ENCODE assay signal across 20 mouse cellular contexts in the genomic region with DNA sequence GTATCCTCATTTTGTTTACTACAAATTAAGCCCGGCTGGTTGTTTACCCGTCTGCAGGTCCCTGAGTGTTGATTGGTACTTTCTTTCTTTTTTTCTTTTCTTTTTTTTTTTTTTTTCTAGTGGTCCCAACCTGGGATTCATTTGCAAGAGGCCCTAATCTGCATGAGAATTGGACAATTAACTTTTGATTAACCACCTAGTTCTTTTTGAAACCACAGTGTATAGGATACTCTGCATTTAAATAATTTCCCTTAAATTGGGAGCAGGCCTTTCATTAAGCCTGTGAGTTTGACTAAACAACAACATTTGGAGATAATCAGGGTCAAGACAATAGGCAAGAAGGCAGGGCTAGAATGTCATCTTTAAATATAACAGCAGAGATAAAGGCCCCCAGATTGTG.
A peak's percentile ranks its signal among the peaks of the same experiment; 100 is the strongest.
DNase-seq lines count a peak whose midpoint lies in the region; ATAC-seq and TF ChIP-seq lines count a peak whose summit lies in the region.
"Had no signal": no experiment of that assay in that cellular context is flagged by ENCODE, and none has a peak within 500 bp of the region (broad histone marks: within the 10 kb centered on the region; RNA-seq: fewer than 3 reads in every experiment).

No protein-coding gene starts in this region.

- DNase-seq in forebrain, embryonic 14.5 days (ENCODE audit: low spot score): peak; percentile 13
- DNase-seq in hindbrain, embryonic 11.5 days (ENCODE audit: low spot score): no peak
- no peak for DNase-seq in midbrain, postnatal 0 days (ENCODE audit: low spot score)
- DNase-seq: adrenal gland, adult 8-10 months; B cell, adult 2 months; cerebellum, adult 11-12 months; cerebellum, adult 2 months; cerebellum, adult 9-10 months; cerebellum, postnatal 10 days; cerebellum, postnatal 25 days; forebrain, postnatal 0 days had no signal

- H3K9me3 ChIP-seq in forebrain, embryonic 14.5 days (replicated peaks; ENCODE audit: control insufficient read depth, low read length): no peaks in the 10 kb centered on the region
- no peaks in the 10 kb centered on the region for H3K9me3 ChIP-seq in forebrain, embryonic 12.5 days
- H3K9me3 ChIP-seq in hindbrain, embryonic 13.5 days: no peaks in the 10 kb centered on the region
- H3K9me3 ChIP-seq in hindbrain, embryonic 11.5 days (ENCODE audit: control insufficient read depth, low read length): no peaks in the 10 kb centered on the region
- no peaks in the 10 kb centered on the region for H3K9me3 ChIP-seq in midbrain, embryonic 13.5 days
- no peaks in the 10 kb centered on the region for H3K9me3 ChIP-seq in midbrain, postnatal 0 days (ENCODE audit: low read length)
- H3K9me3 ChIP-seq: embryonic facial prominence, embryonic 10.5 days; embryonic facial prominence, embryonic 12.5 days; forebrain, embryonic 15.5 days had no signal

- 11% methylated on average over 2 of the region's 2 CpGs for WGBS in forebrain, embryonic 14.5 days
- 5% methylated on average over 2 of the region's 2 CpGs for WGBS in forebrain, embryonic 12.5 days
- WGBS in hindbrain, embryonic 13.5 days: 31% methylated on average over 2 of the region's 2 CpGs
- WGBS in hindbrain, embryonic 11.5 days: 34% methylated on average over 2 of the region's 2 CpGs
- WGBS in midbrain, embryonic 13.5 days: 41% methylated on average over 2 of the region's 2 CpGs
- WGBS in midbrain, postnatal 0 days: 67% methylated on average over 2 of the region's 2 CpGs

- H3K36me3 ChIP-seq in forebrain, embryonic 14.5 days (ENCODE audit: control insufficient read depth, insufficient read depth, low read length): no peaks in the 10 kb centered on the region
- no peaks in the 10 kb centered on the region for H3K36me3 ChIP-seq in forebrain, embryonic 12.5 days (replicated peaks)
- no peaks in the 10 kb centered on the region for H3K36me3 ChIP-seq in hindbrain, embryonic 13.5 days
- no peaks in the 10 kb centered on the region for H3K36me3 ChIP-seq in hindbrain, embryonic 11.5 days (ENCODE audit: control insufficient read depth, insufficient read depth, low read length)
- H3K36me3 ChIP-seq in midbrain, embryonic 13.5 days: no peaks in the 10 kb centered on the region
- no peaks in the 10 kb centered on the region for H3K36me3 ChIP-seq in midbrain, postnatal 0 days (ENCODE audit: insufficient read depth, low read length)
- H3K36me3 ChIP-seq: embryonic facial prominence, embryonic 10.5 days; embryonic facial prominence, embryonic 12.5 days; forebrain, embryonic 15.5 days had no signal

- no peaks in the 10 kb centered on the region for H3K27me3 ChIP-seq in forebrain, embryonic 14.5 days (replicated peaks; ENCODE audit: control insufficient read depth, insufficient read depth, low read length)
- H3K27me3 ChIP-seq in forebrain, embryonic 12.5 days: peaks cover 9% of the 10 kb centered on the region
- H3K27me3 ChIP-seq in hindbrain, embryonic 13.5 days: 0 out of 2 replicates have a peak, but pooled peaks cover 5% of the 10 kb centered on the region
- no peaks in the 10 kb centered on the region for H3K27me3 ChIP-seq in hindbrain, embryonic 11.5 days (ENCODE audit: control insufficient read depth, insufficient read depth, low read length)
- 0 out of 2 replicates have a peak, but pooled peaks cover 3% of the 10 kb centered on the region for H3K27me3 ChIP-seq in midbrain, embryonic 13.5 days
- H3K27me3 ChIP-seq in midbrain, postnatal 0 days (ENCODE audit: insufficient read depth, low read length): no peaks in the 10 kb centered on the region
- H3K27me3 ChIP-seq: embryonic facial prominence, embryonic 12.5 days; forebrain, embryonic 15.5 days; Patski had no signal

- peaks cover 14% of the 10 kb centered on the region for H3K4me1 ChIP-seq in forebrain, embryonic 14.5 days (ENCODE audit: control insufficient read depth, insufficient read depth, low read length)
- H3K4me1 ChIP-seq in forebrain, embryonic 12.5 days: peaks cover 18% of the 10 kb centered on the region
- H3K4me1 ChIP-seq in hindbrain, embryonic 13.5 days (replicated peaks): peaks cover 17% of the 10 kb centered on the region
- H3K4me1 ChIP-seq in hindbrain, embryonic 11.5 days (replicated peaks; ENCODE audit: control insufficient read depth, insufficient read depth, low read length): no peaks in the 10 kb centered on the region
- peaks cover 21% of the 10 kb centered on the region for H3K4me1 ChIP-seq in midbrain, embryonic 13.5 days (replicated peaks)
- H3K4me1 ChIP-seq in midbrain, postnatal 0 days (ENCODE audit: insufficient read depth, low read length): no peaks in the 10 kb centered on the region
- H3K4me1 ChIP-seq: embryonic facial prominence, embryonic 12.5 days had no signal

- no peak overlapping the region for H3K4me2 ChIP-seq in forebrain, embryonic 14.5 days (ENCODE audit: low read length)
- H3K4me2 ChIP-seq in forebrain, embryonic 12.5 days: no peak overlapping the region
- H3K4me2 ChIP-seq in hindbrain, embryonic 13.5 days: no peak overlapping the region
- H3K4me2 ChIP-seq in hindbrain, embryonic 11.5 days (replicated peaks; ENCODE audit: low read depth, low read length): no peak overlapping the region
- no peak overlapping the region for H3K4me2 ChIP-seq in midbrain, embryonic 13.5 days (replicated peaks)
- no peak overlapping the region for H3K4me2 ChIP-seq in midbrain, postnatal 0 days (ENCODE audit: low read depth, low read length, poor library complexity, severe bottlenecking)
- H3K4me2 ChIP-seq: embryonic facial prominence, embryonic 12.5 days; forebrain, embryonic 15.5 days had no signal

- H3K27ac ChIP-seq in forebrain, embryonic 14.5 days (ENCODE audit: low read depth, low read length): no peak overlapping the region
- H3K27ac ChIP-seq in forebrain, embryonic 12.5 days: no peak overlapping the region
- 0 out of 2 replicates have a peak overlapping the region, but pooled peaks have one; percentile 15 for H3K27ac ChIP-seq in hindbrain, embryonic 13.5 days
- no peak overlapping the region for H3K27ac ChIP-seq in hindbrain, embryonic 11.5 days (ENCODE audit: low read depth, low read length)
- 0 out of 2 replicates have a peak overlapping the region, but pooled peaks have one; percentile 30 for H3K27ac ChIP-seq in midbrain, embryonic 13.5 days
- H3K27ac ChIP-seq in midbrain, postnatal 0 days (ENCODE audit: low read depth, low read length): no peak overlapping the region
- H3K27ac ChIP-seq: embryonic facial prominence, embryonic 12.5 days; forebrain, embryonic 15.5 days had no signal

- no peak for ATAC-seq in forebrain, embryonic 14.5 days
- ATAC-seq in forebrain, embryonic 12.5 days (ENCODE audit: low FRiP score): no peak
- ATAC-seq in hindbrain, embryonic 13.5 days (ENCODE audit: low FRiP score): no peak
- ATAC-seq in hindbrain, embryonic 11.5 days (ENCODE audit: low FRiP score): no peak
- no peak for ATAC-seq in midbrain, embryonic 13.5 days
- ATAC-seq in midbrain, postnatal 0 days (ENCODE audit: low FRiP score): no peak
- ATAC-seq: activated CD4-positive, CD25-positive, alpha-beta regulatory T cell, adult 4 months; CD4-positive, CD25-positive, alpha-beta regulatory T cell, adult 4 months; forebrain, embryonic 15.5 days; forebrain, postnatal 0 days; Patski had no signal

- no peak for TF ChIP-seq CTCF in midbrain, postnatal 0 days (IDR thresholded peaks at IDR 0.05)

- H3K9ac ChIP-seq in forebrain, embryonic 14.5 days (ENCODE audit: low read length): no peak overlapping the region
- H3K9ac ChIP-seq in forebrain, embryonic 12.5 days: no peak overlapping the region
- H3K9ac ChIP-seq in hindbrain, embryonic 13.5 days: no peak overlapping the region
- H3K9ac ChIP-seq in hindbrain, embryonic 11.5 days (ENCODE audit: low read depth, low read length): no peak overlapping the region
- H3K9ac ChIP-seq in midbrain, embryonic 13.5 days (replicated peaks): no peak overlapping the region
- H3K9ac ChIP-seq in midbrain, postnatal 0 days (replicated peaks; ENCODE audit: low read length, poor library complexity, severe bottlenecking): no peak overlapping the region
- H3K9ac ChIP-seq: embryonic facial prominence, embryonic 12.5 days; forebrain, embryonic 15.5 days; forebrain, postnatal 0 days had no signal

- no peak overlapping the region for H3K4me3 ChIP-seq in forebrain, embryonic 14.5 days (ENCODE audit: low read depth, low read length)
- H3K4me3 ChIP-seq in forebrain, embryonic 12.5 days (replicated peaks): no peak overlapping the region
- H3K4me3 ChIP-seq in hindbrain, embryonic 13.5 days: no peak overlapping the region
- H3K4me3 ChIP-seq in hindbrain, embryonic 11.5 days (ENCODE audit: low read depth, low read length): no peak overlapping the region
- H3K4me3 ChIP-seq in midbrain, embryonic 13.5 days (replicated peaks): no peak overlapping the region
- no peak overlapping the region for H3K4me3 ChIP-seq in midbrain, postnatal 0 days (ENCODE audit: low read depth, low read length)
- H3K4me3 ChIP-seq: embryonic facial prominence, embryonic 10.5 days; embryonic facial prominence, embryonic 12.5 days; forebrain, embryonic 15.5 days had no signal

Comparison
In these comparisons a context has a peak if more than half of its experiments do, and no peak if none do; other contexts are left out.
1. H3K27ac ChIP-seq: peak in hindbrain, embryonic 13.5 days (single experiment) and midbrain, embryonic 13.5 days (single experiment); none in forebrain, embryonic 14.5 days (single experiment), forebrain, embryonic 12.5 days (single experiment), hindbrain, embryonic 11.5 days (single experiment) and midbrain, postnatal 0 days (single experiment).